ENCODE assay signal across 8 mouse cellular contexts in the genomic region with DNA sequence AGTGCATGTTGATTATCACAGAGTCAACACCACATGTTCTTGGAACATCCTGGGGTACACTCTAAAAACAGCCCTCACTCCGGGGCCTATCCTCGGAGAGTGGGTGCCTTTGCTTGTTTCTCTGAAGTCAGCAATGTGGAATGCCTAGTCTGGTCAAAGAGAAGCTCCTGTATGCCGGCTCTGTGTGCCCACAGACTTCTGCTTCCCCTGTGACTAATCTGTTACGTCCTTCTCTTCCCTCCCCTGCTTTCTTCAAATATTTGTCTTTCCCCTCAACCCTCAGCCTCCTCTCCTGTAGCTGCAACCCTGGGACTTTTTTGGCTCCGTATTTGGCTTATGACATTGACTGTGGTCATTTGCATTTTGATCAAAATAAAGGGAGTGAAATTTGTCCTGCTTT.
DNase-seq lines count a peak whose midpoint lies in the region; ATAC-seq lines count a peak whose summit lies in the region.

No protein-coding gene starts in this region.

- H3K9me3 ChIP-seq in neural tube, embryonic 13.5 days: no peaks in the 10 kb centered on the region
- H3K9me3 ChIP-seq in neural tube, embryonic 15.5 days (replicated peaks): no peaks in the 10 kb centered on the region
- H3K9me3 ChIP-seq in hindbrain, embryonic 16.5 days (ENCODE audit: control insufficient read depth, low read length): no peaks in the 10 kb centered on the region

- H3K27ac ChIP-seq in neural tube, embryonic 13.5 days (replicated peaks): 0 out of 2 replicates have a peak overlapping the region, but pooled peaks have one; percentile 52
- no peak overlapping the region for H3K27ac ChIP-seq in neural tube, embryonic 15.5 days (replicated peaks)
- H3K27ac ChIP-seq in hindbrain, embryonic 16.5 days (ENCODE audit: low read depth, low read length): peak overlapping the region; percentile 6; the same call in 1 of the 2 replicates

- no peak overlapping the region for H3K4me2 ChIP-seq in neural tube, embryonic 13.5 days
- no peak overlapping the region for H3K4me2 ChIP-seq in neural tube, embryonic 15.5 days
- H3K4me2 ChIP-seq in hindbrain, embryonic 16.5 days (ENCODE audit: low read length): no peak overlapping the region

- 46% methylated on average over 5 of the region's 5 CpGs for WGBS in neural tube, embryonic 13.5 days
- 52% methylated on average over 5 of the region's 5 CpGs for WGBS in neural tube, embryonic 15.5 days
- 37% methylated on average over 5 of the region's 5 CpGs for WGBS in hindbrain, embryonic 16.5 days

- DNase-seq in adrenal gland, adult 2 months: peak; percentile 50
- no peak for DNase-seq in adrenal gland, adult 8-10 months
- DNase-seq in thymus, postnatal 14 days: no peak
- DNase-seq in cerebellum, adult 11 months: no peak

- no peak overlapping the region for H3K4me3 ChIP-seq in neural tube, embryonic 13.5 days
- H3K4me3 ChIP-seq in neural tube, embryonic 15.5 days (replicated peaks): no peak overlapping the region
- H3K4me3 ChIP-seq in hindbrain, embryonic 16.5 days (ENCODE audit: low read length): no peak overlapping the region

- peaks cover 21% of the 10 kb centered on the region for H3K4me1 ChIP-seq in neural tube, embryonic 13.5 days (replicated peaks)
- H3K4me1 ChIP-seq in neural tube, embryonic 15.5 days: peaks cover 29% of the 10 kb centered on the region
- peaks cover 6% of the 10 kb centered on the region for H3K4me1 ChIP-seq in hindbrain, embryonic 16.5 days (ENCODE audit: control insufficient read depth, insufficient read depth, low read depth, low read length)

- no peaks in the 10 kb centered on the region for H3K27me3 ChIP-seq in neural tube, embryonic 13.5 days
- H3K27me3 ChIP-seq in neural tube, embryonic 15.5 days (replicated peaks): no peaks in the 10 kb centered on the region
- H3K27me3 ChIP-seq in hindbrain, embryonic 16.5 days (replicated peaks; ENCODE audit: control insufficient read depth, insufficient read depth, low read length): no peaks in the 10 kb centered on the region

- H3K36me3 ChIP-seq in neural tube, embryonic 13.5 days: no peaks in the 10 kb centered on the region
- H3K36me3 ChIP-seq in neural tube, embryonic 15.5 days: no peaks in the 10 kb centered on the region
- no peaks in the 10 kb centered on the region for H3K36me3 ChIP-seq in hindbrain, embryonic 16.5 days (ENCODE audit: control insufficient read depth, insufficient read depth, low read length)

- no peak for ATAC-seq in neural tube, embryonic 13.5 days (ENCODE audit: low read depth)
- ATAC-seq in neural tube, embryonic 15.5 days (ENCODE audit: low FRiP score): no peak
- ATAC-seq in hindbrain, embryonic 16.5 days: 0 out of 2 replicates have a peak, but pooled peaks have one; percentile 58
- ATAC-seq in megakaryocyte progenitor cell, adult 5-6 weeks (replicated peaks; ENCODE audit: poor library complexity): peak; percentile 21

- no peak overlapping the region for H3K9ac ChIP-seq in neural tube, embryonic 13.5 days
- H3K9ac ChIP-seq in neural tube, embryonic 15.5 days (replicated peaks): no peak overlapping the region
- H3K9ac ChIP-seq in hindbrain, embryonic 16.5 days (ENCODE audit: low read depth, low read length): no peak overlapping the region

Comparison
In these comparisons a context has a peak if more than half of its experiments do, and no peak if none do; other contexts are left out.
1. ATAC-seq: peak in hindbrain, embryonic 16.5 days (single experiment) and megakaryocyte progenitor cell, adult 5-6 weeks (single experiment); none in neural tube, embryonic 13.5 days (single experiment) and neural tube, embryonic 15.5 days (single experiment).